Mouse (Mus musculus) spleen, postnatal 0 days (tissue): ENCODE results near the gene Nlrp1b. TPM values are rescaled to one million over a fixed set of nuclear protein-coding genes. Genes with fewer than 3 reads are reported as not detected.

Experiments used
- polyA plus RNA-seq: library from polyadenylated mRNA; unstranded; fragments of >200 nt; fragmentation: Nextera tagmentation; extraction: Ambion mirVana; gene quantifications from 2 replicates; pipeline ENCODE4 v1.2.1, GENCODE M21; 2015

The Nlrp1b gene
- 0.20 and 0.24 TPM in 2 replicates for polyA plus RNA-seq

DNA sequence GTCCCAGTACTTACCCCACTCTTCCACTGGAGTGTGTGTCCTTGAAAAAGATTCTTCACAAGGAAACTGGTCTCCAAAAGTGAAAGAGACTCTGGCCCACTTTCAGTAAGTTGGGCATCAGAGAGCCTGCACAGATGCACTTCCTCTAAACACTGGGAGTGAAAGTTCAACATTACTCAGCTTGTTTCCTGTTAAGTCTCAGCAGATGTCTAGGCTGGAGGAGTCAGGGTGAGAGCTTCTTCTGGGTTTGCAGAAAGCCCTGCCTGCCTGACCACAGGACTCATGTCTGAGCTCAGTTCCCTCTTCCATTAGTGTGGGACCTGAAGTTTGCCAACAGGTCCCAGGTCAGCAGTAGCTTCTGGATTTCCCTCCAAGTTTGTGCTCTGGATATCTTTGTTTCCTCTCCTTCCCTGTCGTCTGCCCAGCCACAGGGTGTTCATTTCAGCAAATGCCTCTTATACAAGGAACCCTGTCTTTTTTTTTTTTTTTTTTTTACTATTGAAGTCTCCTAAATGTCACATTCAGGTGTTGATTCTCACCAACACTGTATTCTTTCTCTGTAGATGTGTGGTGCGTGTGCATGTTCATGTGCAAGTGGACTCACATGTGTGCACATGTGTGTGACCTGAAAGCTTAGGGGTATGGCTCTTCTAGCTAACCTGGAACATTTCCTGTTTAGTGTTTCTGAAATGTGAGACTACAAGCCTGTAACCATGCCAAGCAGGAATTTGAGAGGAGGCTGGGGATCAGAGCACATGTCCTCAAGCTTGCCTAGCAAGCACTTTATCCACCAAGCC lies at the start of gene Nlrp1b:
Gene Nlrp1b, minus strand, starts transcription at position 50 of the 797 bp plus-strand sequence.

DNA sequence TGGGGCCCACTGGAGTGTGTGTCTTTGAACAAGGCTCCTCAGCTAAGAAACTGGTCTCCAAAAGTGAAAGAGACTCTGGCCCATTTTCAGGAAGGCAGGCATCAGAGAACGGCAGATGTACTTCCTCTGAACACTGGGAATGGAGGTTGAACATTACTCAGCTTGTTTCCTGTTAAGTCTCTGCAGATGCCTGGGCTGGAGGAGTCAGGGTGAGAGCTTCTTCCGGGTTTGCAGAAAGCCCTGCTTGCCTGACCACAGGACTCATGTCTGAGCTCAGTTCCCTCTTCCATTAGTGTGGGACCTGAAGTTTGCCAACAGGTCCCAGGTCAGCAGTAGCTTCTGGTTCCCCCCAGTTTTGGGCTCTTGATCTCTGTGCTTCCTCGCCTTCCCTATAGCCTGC lies 85.9 kb downstream of the Nlrp1b start, which contains the start of gene Nlrp1a:
Gene Nlrp1a, minus strand, starts transcription at position 44 of the 400 bp plus-strand sequence.

Other genes starting within 250 kb of the Nlrp1b start
- gene C1qbp, start 247.7 kb downstream of the Nlrp1b start, polyA plus RNA-seq = 226 and 246 TPM in 2 replicates
- gene Dhx33, start 226.3 kb downstream of the Nlrp1b start, polyA plus RNA-seq = 6.7 and 6.9 TPM in 2 replicates
- 20.0 and 23.0 TPM in 2 replicates for gene Mis12, start 211.1 kb downstream of the Nlrp1b start, polyA plus RNA-seq
- 30.7 and 32.5 TPM in 2 replicates for gene Derl2, start 210.9 kb downstream of the Nlrp1b start, polyA plus RNA-seq
- gene 6330403K07Rik, start 197.2 kb downstream of the Nlrp1b start, polyA plus RNA-seq = 6.7 and 11.4 TPM in 2 replicates
- gene Nlrp1a, start 86.0 kb downstream of the Nlrp1b start, polyA plus RNA-seq = 0.24 and 0.46 TPM in 2 replicates